Mouse (Mus musculus) midbrain, embryonic 13.5 days (tissue): ENCODE data around the gene Tcp11l1. TPM values are rescaled to one million over a fixed set of nuclear protein-coding genes. Genes with fewer than 3 reads are reported as not detected.

Source experiments
- ATAC-seq: fragments of 200-750 bp; cut with Nextera tagmentation; 2 replicates; pipeline ENCODE4 v1.8.0; 2017; ENCODE audit warnings: mild to moderate bottlenecking, moderate TSS enrichment, moderate library complexity
- H3K27ac ChIP-seq: fragments of 300-500 bp; sonication (generic); 2 replicates; pipeline ENCODE4 v1.5.1; 2015; ENCODE audit warnings: inconsistent platforms, mild to moderate bottlenecking, moderate library complexity
- H3K27me3 ChIP-seq: fragments of 300-500 bp; sonication (generic); 2 replicates; pipeline ENCODE4 v1.6.1; 2015; ENCODE audit warnings: mild to moderate bottlenecking, inconsistent platforms
- H3K36me3 ChIP-seq: fragments of 300-500 bp; sonication (generic); 2 replicates; pipeline ENCODE4 v1.6.1; 2015; ENCODE audit warnings: mild to moderate bottlenecking, inconsistent platforms
- H3K4me1 ChIP-seq: fragments of 300-500 bp; sonication (generic); replicated peaks from 2 replicates; pipeline ENCODE4 v1.6.1; 2015; ENCODE audit warnings: inconsistent platforms
- H3K4me2 ChIP-seq: fragments of 300-500 bp; sonication (generic); replicated peaks from 2 replicates; pipeline ENCODE4 v1.6.1; 2015; ENCODE audit warnings: moderate library complexity, mild to moderate bottlenecking, inconsistent platforms
- H3K4me3 ChIP-seq: fragments of 300-500 bp; sonication (generic); replicated peaks from 2 replicates; pipeline ENCODE4 v1.5.1; 2015; ENCODE audit warnings: mild to moderate bottlenecking, inconsistent platforms
- H3K9ac ChIP-seq: fragments of 300-500 bp; sonication (generic); replicated peaks from 2 replicates; pipeline ENCODE4 v1.6.1; 2015; ENCODE audit warnings: mild to moderate bottlenecking, inconsistent platforms
- H3K9me3 ChIP-seq: fragments of 300-500 bp; sonication (generic); 2 replicates; pipeline ENCODE4 v1.6.1; 2016; ENCODE audit warnings: mild to moderate bottlenecking, inconsistent platforms
- WGBS: fragments of 180-500 bp; shearing (Covaris S2); methylation state at CpG from one replicate; pipeline ENCODE4 v1.1.7; 2015; 5-methylcytosine and 5-hydroxymethylcytosine counted together
- polyA plus RNA-seq: library from polyadenylated mRNA; unstranded; fragments of >200 nt; fragmentation: Nextera tagmentation; extraction: Ambion mirVana; gene quantifications from 2 replicates; pipeline ENCODE4 v1.2.1, GENCODE M21; 2015

Gene Tcp11l1
- polyA plus RNA-seq, 1 experiment from 2014 or later: 75.8 TPM

DNA sequence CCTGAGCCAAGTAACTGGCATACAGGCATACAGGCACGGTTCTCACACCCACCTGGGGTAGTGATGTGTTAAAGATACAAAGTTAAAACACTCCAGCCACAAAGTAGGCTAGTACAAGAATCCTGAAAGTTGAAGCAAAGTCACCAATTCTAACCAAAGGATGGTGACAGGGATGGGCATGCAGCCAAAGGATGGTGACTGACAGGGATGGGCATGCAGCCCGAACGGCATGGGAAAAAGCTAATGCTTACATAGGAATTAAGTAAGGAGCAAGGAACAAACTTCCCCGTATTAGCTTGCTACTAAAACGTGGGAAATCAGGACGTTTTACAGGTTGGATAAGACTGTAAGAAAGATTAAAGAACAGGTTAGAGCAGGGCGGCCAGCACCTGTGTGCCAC lies 24.3 kb upstream of the Tcp11l1 start:
- Histone ChIP-seq H3K27me3 (peaks cover 15% of the 10 kb centered on the region), H3K4me2 (no peak overlapping the region), H3K9me3 (no peaks in the 10 kb centered on the region), H3K9ac (no peak overlapping the region), H3K4me1 (peaks cover 5% of the 10 kb centered on the region), H3K36me3 (no peaks in the 10 kb centered on the region), H3K27ac (no peak overlapping the region), H3K4me3 (no peak overlapping the region)
- 72% methylated on average over 7 of the region's 7 CpGs for WGBS
- ATAC-seq: no peak

DNA sequence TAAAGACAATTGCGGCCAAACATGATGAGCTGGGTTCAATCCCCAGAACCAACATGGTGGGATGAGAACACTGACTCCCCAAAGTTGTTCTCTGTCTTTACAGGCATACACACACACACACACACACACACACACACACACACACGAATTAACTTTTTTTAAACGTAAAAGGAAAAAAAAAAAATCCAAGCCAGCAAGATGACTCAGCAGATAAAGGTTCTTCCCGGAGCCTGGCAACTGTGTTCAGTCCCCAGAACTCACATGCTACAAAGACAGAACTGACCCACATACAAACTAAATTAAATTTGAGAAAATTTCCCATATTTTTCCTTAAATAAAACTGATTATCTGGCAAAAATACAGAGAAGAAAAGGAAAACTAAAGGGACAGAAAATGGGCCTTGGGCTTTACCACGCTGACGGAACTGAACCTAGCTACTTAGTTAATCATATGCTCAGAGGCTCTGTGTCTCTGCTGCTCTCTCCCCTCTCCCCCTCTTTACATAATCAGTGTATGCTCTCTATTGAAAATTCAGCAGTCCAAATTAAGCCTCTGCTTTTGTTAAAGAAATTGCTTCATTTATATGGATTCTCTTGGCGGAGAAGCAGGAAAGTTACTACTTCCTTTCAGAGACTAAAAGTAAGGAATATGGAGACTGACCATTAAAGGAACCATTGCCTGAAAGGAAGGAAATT lies 20.7 kb upstream of the Tcp11l1 start:
- no peak overlapping the region for H3K27ac ChIP-seq
- no peaks in the 10 kb centered on the region for H3K36me3 ChIP-seq
- no peak overlapping the region for H3K9ac ChIP-seq
- ATAC-seq: no peak
- H3K9me3 ChIP-seq: no peaks in the 10 kb centered on the region
- 68% methylated on average over 7 of the region's 7 CpGs for WGBS
- H3K4me2 ChIP-seq: no peak overlapping the region
- H3K4me1 ChIP-seq: no peaks in the 10 kb centered on the region
- H3K4me3 ChIP-seq: no peak overlapping the region
- H3K27me3 ChIP-seq: no peaks in the 10 kb centered on the region

DNA sequence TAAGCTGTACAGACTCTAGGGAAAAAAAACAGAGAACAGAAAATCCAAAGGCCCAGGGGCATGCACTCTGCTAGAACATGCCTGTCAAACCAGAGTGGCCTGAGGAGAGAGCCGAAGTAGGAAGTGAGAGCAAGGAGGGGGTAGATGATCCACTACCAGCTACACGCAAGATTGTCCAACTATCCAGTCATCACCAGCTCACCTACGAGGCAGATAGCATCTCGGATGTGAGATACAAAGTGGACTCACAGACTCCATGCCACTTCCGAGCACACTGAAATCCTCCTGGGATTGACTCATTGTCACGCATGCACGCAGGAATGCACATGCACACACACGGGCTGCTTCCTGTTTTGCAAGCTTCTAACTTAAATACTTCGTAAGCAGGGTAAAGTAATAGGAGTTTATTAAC lies 20.1 kb upstream of the Tcp11l1 start:
- H3K27ac ChIP-seq: no peak overlapping the region
- no peak overlapping the region for H3K4me2 ChIP-seq
- no peaks in the 10 kb centered on the region for H3K4me1 ChIP-seq
- H3K27me3 ChIP-seq: no peaks in the 10 kb centered on the region
- no peaks in the 10 kb centered on the region for H3K36me3 ChIP-seq
- 89% methylated on average over 9 of the region's 9 CpGs for WGBS
- ATAC-seq: no peak
- H3K9me3 ChIP-seq: no peaks in the 10 kb centered on the region
- no peak overlapping the region for H3K4me3 ChIP-seq
- no peak overlapping the region for H3K9ac ChIP-seq

DNA sequence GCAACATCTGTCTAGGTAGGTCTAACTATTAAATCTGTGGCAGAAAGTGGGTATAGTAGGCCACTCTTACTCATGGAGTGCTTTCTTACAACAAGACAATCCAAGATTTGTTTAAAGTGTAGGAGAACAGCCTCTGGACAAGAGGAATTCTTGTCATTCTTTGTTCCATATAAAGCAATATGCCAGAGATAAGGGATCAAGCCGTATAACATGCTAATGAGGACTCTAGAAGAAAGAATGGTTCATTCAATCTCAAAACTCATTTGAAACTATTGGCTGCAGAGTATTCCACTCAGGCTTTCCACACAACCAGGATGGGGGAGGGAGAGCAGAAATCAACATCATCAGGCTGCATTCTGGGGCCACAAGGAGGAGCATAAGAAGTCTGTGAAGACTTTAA lies 15.4 kb upstream of the Tcp11l1 start:
- no peak for ATAC-seq
- no peaks in the 10 kb centered on the region for H3K27me3 ChIP-seq
- H3K4me2 ChIP-seq: no peak overlapping the region
- no peak overlapping the region for H3K4me3 ChIP-seq
- no peaks in the 10 kb centered on the region for H3K36me3 ChIP-seq
- H3K27ac ChIP-seq: no peak overlapping the region
- no peaks in the 10 kb centered on the region for H3K4me1 ChIP-seq
- WGBS: 61% methylated on average over 1 of the region's 1 CpGs
- no peaks in the 10 kb centered on the region for H3K9me3 ChIP-seq
- no peak overlapping the region for H3K9ac ChIP-seq

DNA sequence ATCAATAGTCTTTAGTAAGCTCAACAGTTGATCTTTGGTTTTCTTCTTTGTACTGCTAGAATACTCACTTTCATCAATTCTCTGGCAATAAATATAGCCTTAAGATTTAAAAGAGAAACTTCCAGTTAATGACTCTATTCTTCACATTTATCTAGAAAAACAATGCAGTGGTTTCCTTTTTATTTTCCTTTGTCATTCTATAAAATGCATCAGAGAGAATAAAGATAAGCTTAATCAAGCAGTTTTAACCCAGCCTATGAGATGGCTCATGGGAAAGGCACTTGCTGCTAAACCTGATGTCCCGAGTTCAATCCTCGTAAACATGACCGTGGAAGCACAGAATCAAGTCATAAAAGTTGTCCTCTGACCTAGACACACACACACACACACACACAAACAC lies 10.1 kb upstream of the Tcp11l1 start:
- 86% methylated on average over 3 of the region's 3 CpGs for WGBS
- H3K36me3 ChIP-seq: no peaks in the 10 kb centered on the region
- no peak overlapping the region for H3K4me2 ChIP-seq
- H3K27me3 ChIP-seq: no peaks in the 10 kb centered on the region
- H3K4me3 ChIP-seq: no peak overlapping the region
- no peak overlapping the region for H3K27ac ChIP-seq
- H3K9ac ChIP-seq: no peak overlapping the region
- H3K9me3 ChIP-seq: no peaks in the 10 kb centered on the region
- no peaks in the 10 kb centered on the region for H3K4me1 ChIP-seq
- no peak for ATAC-seq

DNA sequence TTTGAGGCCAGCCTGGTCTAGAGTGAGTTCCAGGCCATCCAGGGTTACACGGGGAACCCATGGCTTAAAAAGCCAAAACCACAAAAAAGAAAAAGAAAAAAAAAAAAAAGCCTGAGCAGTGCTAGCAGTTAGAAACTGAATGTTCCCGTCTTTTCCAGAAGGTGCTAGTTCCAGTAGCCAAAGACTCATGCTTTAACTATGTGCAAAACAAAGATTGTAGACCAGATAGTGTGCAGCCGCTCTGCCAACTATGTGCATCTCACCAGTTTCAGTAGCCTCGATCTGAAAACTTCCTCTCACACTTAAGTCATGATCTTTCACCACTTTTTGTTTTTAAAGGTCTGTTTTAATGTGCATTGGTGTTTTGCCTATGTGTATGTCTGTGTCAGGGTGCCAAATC lies 5.9 kb upstream of the Tcp11l1 start:
- WGBS: 87% methylated on average over 4 of the region's 4 CpGs
- no peak for ATAC-seq
- 0 out of 2 replicates have a peak, but pooled peaks cover 1% of the 10 kb centered on the region for H3K4me1 ChIP-seq
- no peaks in the 10 kb centered on the region for H3K9me3 ChIP-seq
- peaks cover 5% of the 10 kb centered on the region; the same call in 1 of the 2 replicates for H3K27me3 ChIP-seq
- H3K4me3 ChIP-seq: no peak overlapping the region
- H3K36me3 ChIP-seq: no peaks in the 10 kb centered on the region
- no peak overlapping the region for H3K9ac ChIP-seq
- no peak overlapping the region for H3K27ac ChIP-seq
- no peak overlapping the region for H3K4me2 ChIP-seq

DNA sequence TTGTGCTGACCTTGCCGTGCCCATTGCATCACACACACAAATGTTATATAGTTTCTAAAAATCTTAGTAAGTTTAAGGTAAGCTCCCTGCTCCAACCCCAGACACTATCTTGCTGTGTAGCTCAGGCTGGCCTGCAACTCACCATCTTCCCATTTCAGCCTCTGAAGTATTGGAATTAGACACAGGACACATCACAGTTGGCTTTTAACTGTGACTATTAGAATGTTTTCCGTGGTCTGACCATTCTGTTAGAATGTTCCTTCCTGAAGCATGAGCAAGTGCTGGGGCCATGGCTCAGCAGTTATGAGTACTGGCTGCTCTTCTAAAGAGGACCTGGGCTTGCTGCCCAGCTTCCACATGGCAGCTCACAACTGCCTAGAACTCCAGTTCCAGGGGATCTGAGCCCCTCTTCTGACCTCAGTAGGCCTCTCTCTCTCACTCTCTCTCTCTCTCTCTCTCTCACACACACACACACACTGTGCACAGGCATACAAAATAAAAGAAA lies 5.3 kb upstream of the Tcp11l1 start:
- Histone ChIP-seq H3K27me3 (peaks cover 5% of the 10 kb centered on the region; the same call in 1 of the 2 replicates), H3K36me3 (no peaks in the 10 kb centered on the region), H3K4me3 (no peak overlapping the region), H3K9me3 (no peaks in the 10 kb centered on the region), H3K27ac (no peak overlapping the region), H3K4me2 (no peak overlapping the region), H3K9ac (no peak overlapping the region), H3K4me1 (peaks cover 5% of the 10 kb centered on the region; the same call in 1 of the 2 replicates)
- 93% methylated on average over 2 of the region's 2 CpGs for WGBS
- ATAC-seq: no peak

DNA sequence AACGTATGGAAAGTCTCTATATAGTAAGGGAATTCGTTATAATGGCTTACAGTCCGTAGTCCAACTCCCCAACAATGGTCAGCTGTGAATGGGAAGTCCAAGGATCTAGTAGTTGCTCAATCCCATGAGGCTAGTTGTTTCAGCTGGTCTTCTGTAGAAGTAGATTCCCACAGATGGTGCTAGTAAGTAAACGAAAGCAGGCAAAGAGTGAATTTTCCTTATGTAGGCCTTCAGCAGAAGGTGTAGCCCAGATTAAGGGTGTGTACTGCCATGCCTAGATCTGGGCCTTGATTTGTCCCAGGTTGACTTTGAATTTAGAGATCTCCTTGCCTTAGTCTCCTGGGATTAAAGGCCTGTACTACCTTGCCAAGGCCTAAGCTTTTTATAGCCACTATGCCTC lies 4.3 kb upstream of the Tcp11l1 start, which contains the start of gene Pin1rt1:
TSS of gene Pin1rt1 (minus strand) at position 101 of the 400 bp plus-strand sequence.
- no peak within 1 kb of the TSS for H3K27ac ChIP-seq
- WGBS: 91% methylated on average over 4 of the region's 4 CpGs

DNA sequence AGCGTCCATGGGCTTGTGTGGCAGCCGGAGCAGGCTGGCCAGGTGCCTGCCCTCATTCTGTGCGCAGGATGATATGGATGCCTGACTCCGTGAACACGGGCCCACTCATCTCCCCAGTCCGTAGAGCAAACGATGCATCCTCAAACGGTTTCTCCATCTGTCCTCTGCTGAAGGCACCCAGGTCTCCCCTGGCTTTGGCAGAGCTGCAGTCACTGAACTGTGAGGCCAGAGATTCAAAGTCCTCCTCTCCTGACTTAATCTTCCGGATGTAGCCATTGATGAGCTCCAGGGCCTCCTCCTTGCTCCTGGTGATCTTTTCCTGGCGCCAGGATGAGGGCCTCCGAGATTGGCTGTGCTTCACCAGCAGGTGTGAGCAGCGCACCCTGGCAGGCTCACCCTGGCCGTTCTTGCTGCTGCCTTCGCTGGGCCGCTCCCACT lies 2.3 kb upstream of the Tcp11l1 start:
- Histone ChIP-seq H3K27ac (no peak overlapping the region), H3K4me2 (no peak overlapping the region), H3K9ac (0 out of 2 replicates have a peak overlapping the region, but pooled peaks have one; percentile 3), H3K4me3 (no peak overlapping the region), H3K4me1 (peaks cover 25% of the 10 kb centered on the region), H3K36me3 (no peaks in the 10 kb centered on the region), H3K27me3 (peaks cover 5% of the 10 kb centered on the region; the same call in 1 of the 2 replicates), H3K9me3 (no peaks in the 10 kb centered on the region)
- no peak for ATAC-seq
- 37% methylated on average over 15 of the region's 15 CpGs for WGBS

More for the DNA sequence above, 4.3 kb upstream of the Tcp11l1 start, which contains the start of gene Pin1rt1:
- Histone ChIP-seq H3K9me3 (no peaks in the 10 kb centered on the region), H3K4me3 (no peak within 1 kb of the TSS), H3K27me3 (peaks cover 5% of the 10 kb centered on the region; the same call in 1 of the 2 replicates), H3K9ac (no peak within 1 kb of the TSS), H3K4me2 (no peak within 1 kb of the TSS), H3K36me3 (no peaks in the 10 kb centered on the region), H3K4me1 (peaks cover 7% of the 10 kb centered on the region)
- ATAC-seq: no peak

DNA sequence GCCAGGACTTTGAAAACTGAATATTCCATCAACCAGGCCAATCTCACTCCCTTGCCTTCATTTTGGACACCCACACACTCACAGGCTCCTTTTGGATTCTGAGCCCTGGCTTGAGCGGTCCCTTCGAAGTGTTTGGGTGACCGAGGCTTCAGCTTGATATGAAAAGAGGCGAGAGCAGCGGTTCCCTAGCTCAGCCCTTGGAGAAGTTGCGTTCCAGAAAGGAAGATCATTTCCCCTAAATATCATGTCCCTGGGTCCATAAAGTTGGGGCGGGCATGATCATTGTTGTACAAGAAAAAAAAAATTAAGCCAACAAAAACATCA lies 479 bp upstream of the Tcp11l1 start:
- H3K4me2 ChIP-seq: peak overlapping the region; percentile 66
- H3K27ac ChIP-seq: peak overlapping the region; percentile 91
- peak overlapping the region; percentile 74 for H3K4me3 ChIP-seq
- no peaks in the 10 kb centered on the region for H3K9me3 ChIP-seq
- H3K27me3 ChIP-seq: peaks cover 5% of the 10 kb centered on the region; the same call in 1 of the 2 replicates
- 5% methylated on average over 7 of the region's 7 CpGs for WGBS
- peak overlapping the region; percentile 89 for H3K9ac ChIP-seq
- H3K4me1 ChIP-seq: peaks cover 25% of the 10 kb centered on the region
- peaks cover 8% of the 10 kb centered on the region; the same call in 1 of the 2 replicates for H3K36me3 ChIP-seq
- no peak for ATAC-seq

DNA sequence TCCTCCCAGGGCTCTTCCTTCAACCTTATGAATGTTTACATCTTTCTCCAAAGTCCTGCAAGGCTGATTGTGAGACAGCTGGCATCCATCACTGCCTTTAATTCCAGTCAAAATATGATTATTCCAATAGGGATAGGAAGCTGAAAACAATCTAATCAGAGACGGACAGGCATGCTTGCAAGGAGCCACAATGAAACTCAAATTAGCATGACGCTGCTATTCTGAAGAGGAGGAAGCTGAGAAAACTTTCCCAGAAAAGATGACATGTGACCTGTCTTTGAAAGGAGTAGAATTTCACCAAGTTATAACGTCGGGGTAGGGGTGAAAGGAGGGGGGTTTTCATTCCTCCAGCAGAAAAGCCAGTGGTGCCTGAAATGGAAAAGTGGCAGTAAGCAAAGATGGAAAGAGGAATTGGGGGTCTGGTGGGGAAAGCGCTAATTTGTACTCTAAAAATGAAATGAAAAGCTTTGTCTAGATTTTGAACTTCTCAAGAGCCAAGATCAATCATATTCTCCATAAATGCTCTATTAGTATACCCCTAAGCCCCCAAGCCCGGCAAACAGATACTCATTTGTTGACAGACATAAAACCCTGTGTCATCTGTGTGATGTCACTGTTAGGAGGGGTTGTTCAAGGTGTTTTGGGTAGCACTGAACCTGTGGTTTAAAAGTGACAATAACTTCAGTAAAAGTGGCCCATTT lies 1.1 kb downstream of the Tcp11l1 start:
- ATAC-seq: no peak
- peaks cover 5% of the 10 kb centered on the region; the same call in 1 of the 2 replicates for H3K27me3 ChIP-seq
- H3K9ac ChIP-seq: peak overlapping the region; percentile 89
- no peaks in the 10 kb centered on the region for H3K9me3 ChIP-seq
- 18% methylated on average over 6 of the region's 6 CpGs for WGBS
- peaks cover 13% of the 10 kb centered on the region; the same call in 1 of the 2 replicates for H3K36me3 ChIP-seq
- peaks cover 25% of the 10 kb centered on the region for H3K4me1 ChIP-seq
- H3K4me2 ChIP-seq: peak overlapping the region; percentile 66
- peak overlapping the region; percentile 74 for H3K4me3 ChIP-seq
- peak overlapping the region; percentile 91 for H3K27ac ChIP-seq

DNA sequence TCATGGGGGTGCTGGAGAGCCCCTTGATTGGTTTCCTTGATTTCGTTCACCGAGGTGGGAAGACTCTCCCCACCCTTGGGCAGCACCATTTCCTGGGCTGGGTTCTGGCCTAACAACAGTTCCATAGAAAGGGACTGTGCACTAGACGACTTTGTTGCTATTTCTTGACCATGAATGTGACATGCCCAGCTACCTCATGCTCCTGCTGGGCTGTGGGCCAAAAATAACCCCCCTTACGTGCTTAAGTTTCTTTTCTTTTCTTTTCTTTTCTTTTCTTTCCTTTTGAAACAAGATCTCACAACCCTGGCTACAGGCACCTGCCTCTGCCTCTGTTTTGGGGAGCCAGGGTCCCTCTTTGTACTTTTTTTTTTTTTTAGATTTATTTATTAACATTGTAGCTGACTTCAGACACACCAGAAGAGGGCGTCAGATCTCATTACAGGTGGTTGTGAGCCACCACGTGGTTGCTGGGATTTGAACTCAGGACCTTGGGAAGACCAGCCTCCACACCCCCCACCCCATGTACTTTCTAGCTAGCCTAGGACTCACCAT lies 2.1 kb downstream of the Tcp11l1 start:
- Histone ChIP-seq H3K27me3 (peaks cover 5% of the 10 kb centered on the region; the same call in 1 of the 2 replicates), H3K4me1 (peaks cover 25% of the 10 kb centered on the region), H3K9ac (no peak overlapping the region), H3K4me2 (no peak overlapping the region), H3K36me3 (peaks cover 21% of the 10 kb centered on the region; the same call in 1 of the 2 replicates), H3K27ac (no peak overlapping the region), H3K4me3 (no peak overlapping the region), H3K9me3 (no peaks in the 10 kb centered on the region)
- 67% methylated on average over 6 of the region's 6 CpGs for WGBS
- no peak for ATAC-seq
